Mouse (Mus musculus) embryonic stem cell, embryonic (primary cell): ENCODE results near the gene Srp14.

Source experiments
- CTCF ChIA-PET, 4 experiments: fragments of 300-600 bp in 2 of 4; fragments of 350-600 bp in 2 of 4; sonication (Branson Sonifier 250); formaldehyde crosslinking; loops; one replicate each; lab custom pipeline; 2022; ENCODE audit warnings: inconsistent platforms in 2 of 4; lab: Charles Lee
- POLR2A ChIA-PET, 4 experiments: fragments of 300-600 bp in 2 of 4; fragments of 350-600 bp in 2 of 4; sonication (Branson Sonifier 250); formaldehyde crosslinking; loops; one replicate each; lab custom pipeline; 2022; ENCODE audit warnings: antibody characterized with exemption in 4 of 4, inconsistent platforms in 1 of 4; lab: Charles Lee

Srp14 gene

GRCm38 (mm10) chr2:118497890-118498289, 18.4 kb upstream of the Srp14 start:
- ChIA-PET CTCF (interaction anchor here in 2 of 4 experiments (1.3 to 1.4 kb wide), 2 partner anchors 11 kb away, joined by 3 to 5 read pairs; no protein-coding TSS in a partner anchor), POLR2A (interaction anchor here in 1 of 4 experiments (3.6 kb wide), 1 partner anchor 9 kb away, joined by 16 read pairs; no protein-coding TSS in a partner anchor)

GRCm38 (mm10) chr2:118495024-118495423, 15.5 kb upstream of the Srp14 start:
- ChIA-PET CTCF (interaction anchor here (0.6 to 2.0 kb wide), 8 partner anchors 8 to 270 kb away, joined by 3 to 6 read pairs (median 4); no protein-coding TSS in a partner anchor), POLR2A (interaction anchor here in 3 of 4 experiments (0.6 to 2.1 kb wide), 9 partner anchors 8 to 430 kb away, joined by 3 to 8 read pairs (median 4); no protein-coding TSS in a partner anchor)

GRCm38 (mm10) chr2:118491741-118492395, 12.4 kb upstream of the Srp14 start:
- ChIA-PET POLR2A (interaction anchor here in 3 of 4 experiments (0.6 to 4.0 kb wide), 5 partner anchors 8 to 56 kb away, joined by 3 to 13 read pairs (median 5); no protein-coding TSS in a partner anchor), CTCF (interaction anchor here in 2 of 4 experiments (0.6 to 1.2 kb wide), 3 partner anchors 51 to 204 kb away, joined by 3 to 7 read pairs (median 4); no protein-coding TSS in a partner anchor)

- ChIA-PET POLR2A (interaction anchor here in 3 of 4 experiments (0.6 to 4.0 kb wide), 5 partner anchors 8 to 56 kb away, joined by 3 to 13 read pairs (median 5); no protein-coding TSS in a partner anchor), CTCF (interaction anchor here in 2 of 4 experiments (0.6 to 1.2 kb wide), 4 partner anchors 51 to 204 kb away, joined by 3 to 7 read pairs (median 6); no protein-coding TSS in a partner anchor)
These were observed 11.8 kb upstream of the Srp14 start for GRCm38 (mm10) chr2:118491281-118491731.

GRCm38 (mm10) chr2:118490241-118491091, 11.0 kb upstream of the Srp14 start:
- CTCF ChIA-PET = interaction anchor here in 2 of 4 experiments (0.7 to 1.2 kb wide), 3 partner anchors 53 to 168 kb away, joined by 3 to 7 read pairs (median 3); no protein-coding TSS in a partner anchor
- POLR2A ChIA-PET = interaction anchor here in 3 of 4 experiments (0.6 to 4.2 kb wide), 6 partner anchors 9 to 249 kb away, joined by 3 to 16 read pairs (median 4); no protein-coding TSS in a partner anchor

- POLR2A ChIA-PET = interaction anchor here in 3 of 4 experiments (0.6 to 4.2 kb wide), 12 partner anchors 8 to 153 kb away, joined by 3 to 20 read pairs (median 4); partner anchors contain the start of gene Srp14 (in 1 of the 3)
- CTCF ChIA-PET = interaction anchor here (0.6 to 4.5 kb wide), 40 partner anchors 8 to 288 kb away, joined by 3 to 60 read pairs (median 7); partner anchors contain the start of genes Bmf (in 1 of the 4), Bub1b (in 1 of the 4) and Srp14 (in 1 of the 4)
These were observed 8.3 kb upstream of the Srp14 start for GRCm38 (mm10) chr2:118487806-118488205.

GRCm38 (mm10) chr2:118486933-118487332, 7.4 kb upstream of the Srp14 start:
- POLR2A ChIA-PET = interaction anchor here (0.5 to 4.2 kb wide), 36 partner anchors 8 to 599 kb away, joined by 3 to 20 read pairs (median 4); partner anchors contain the start of genes Bmf (in 2 of the 4), Bahd1 (in 1 of the 4), Ccdc9b (in 1 of the 4) and Eif2ak4 (in 1 of the 4)
- CTCF ChIA-PET = interaction anchor here (0.5 to 4.5 kb wide), 130 partner anchors 8 to 998 kb away, joined by 3 to 60 read pairs (median 4); partner anchors contain the start of genes Bmf (in 2 of the 4), Eif2ak4 (in 2 of the 4), Pak6 (in 2 of the 4) and Ankrd63 (in 1 of the 4)

GRCm38 (mm10) chr2:118485415-118485814, 5.9 kb upstream of the Srp14 start:
- ChIA-PET CTCF (interaction anchor here (0.6 to 4.5 kb wide), 37 partner anchors 9 to 1257 kb away, joined by 3 to 60 read pairs (median 4); partner anchors contain the start of genes Ankrd63 (in 1 of the 4) and Ccdc9b (in 1 of the 4)), POLR2A (interaction anchor here in 3 of 4 experiments (0.6 to 3.7 kb wide), 33 partner anchors 9 to 211 kb away, joined by 3 to 20 read pairs (median 4); partner anchors contain the start of genes Bmf (in 3 of the 3), Eif2ak4 (in 2 of the 3) and Bub1b (in 1 of the 3))

- ChIA-PET CTCF (interaction anchor here in 2 of 4 experiments (0.5 to 1.4 kb wide), 3 partner anchors 115 to 154 kb away, joined by 3 to 15 read pairs (median 4); no protein-coding TSS in a partner anchor), POLR2A (interaction anchor here in 3 of 4 experiments (0.7 to 2.7 kb wide), 6 partner anchors 12 to 103 kb away, joined by 3 to 18 read pairs (median 6); partner anchors contain the start of genes Eif2ak4 (in 3 of the 3) and Bmf (in 1 of the 3))
These were observed 4.9 kb upstream of the Srp14 start for GRCm38 (mm10) chr2:118484386-118484898.

- CTCF ChIA-PET = interaction anchor here in 2 of 4 experiments (0.6 to 0.8 kb wide), 2 partner anchors 90 to 221 kb away, joined by 3 to 4 read pairs; no protein-coding TSS in a partner anchor
- POLR2A ChIA-PET = interaction anchor here in 2 of 4 experiments (0.6 to 1.0 kb wide), 3 partner anchors 57 to 136 kb away, joined by 4 to 23 read pairs (median 5); no protein-coding TSS in a partner anchor
These were observed 3.5 kb upstream of the Srp14 start for GRCm38 (mm10) chr2:118483032-118483431.

GRCm38 (mm10) chr2:118480886-118481285, 1.4 kb upstream of the Srp14 start:
- POLR2A ChIA-PET = interaction anchor here in 1 of 4 experiments (1.6 kb wide), 1 partner anchor 68 kb away, joined by 3 read pairs; no protein-coding TSS in a partner anchor
- CTCF ChIA-PET = interaction anchor here in 1 of 4 experiments (1.6 kb wide), 1 partner anchor 125 kb away, joined by 4 read pairs; no protein-coding TSS in a partner anchor

GRCm38 (mm10) chr2:118478833-118479549, 520 bp downstream of the Srp14 start:
- ChIA-PET POLR2A (interaction anchor here in 3 of 4 experiments (0.6 to 1.8 kb wide), 16 partner anchors 8 to 383 kb away, joined by 3 to 6 read pairs (median 4); partner anchors contain the start of genes Bmf (in 1 of the 3), Eif2ak4 (in 1 of the 3), Ivd (in 1 of the 3) and Pak6 (in 1 of the 3)), CTCF (interaction anchor here in 2 of 4 experiments (0.5 to 1.7 kb wide), 5 partner anchors 8 to 214 kb away, joined by 3 read pairs; no protein-coding TSS in a partner anchor)

GRCm38 (mm10) chr2:118468354-118468753, 11.2 kb downstream of the Srp14 start:
- ChIA-PET POLR2A (no interaction called here), CTCF (no interaction called here)

GRCm38 (mm10) chr2:118466601-118467000, 12.9 kb downstream of the Srp14 start:
- ChIA-PET CTCF (interaction anchor here in 3 of 4 experiments (0.6 to 1.5 kb wide), 7 partner anchors 19 to 616 kb away, joined by 3 to 10 read pairs (median 3); no protein-coding TSS in a partner anchor), POLR2A (interaction anchor here in 1 of 4 experiments (1.1 to 1.9 kb wide), 2 partner anchors 13 to 20 kb away, joined by 3 to 6 read pairs; partner anchors contain the start of gene Srp14)

GRCm38 (mm10) chr2:118465894-118466293, 13.6 kb downstream of the Srp14 start:
- ChIA-PET CTCF (interaction anchor here in 2 of 4 experiments (0.6 to 1.2 kb wide), 3 partner anchors 21 to 521 kb away, joined by 3 read pairs; no protein-coding TSS in a partner anchor), POLR2A (interaction anchor here in 1 of 4 experiments (1.9 kb wide), 1 partner anchor 14 kb away, joined by 6 read pairs; the partner anchor contains the start of gene Srp14)
